Mouse (Mus musculus): Measurements from ENCODE around the gene Rnf135. TPM values are rescaled to one million over a fixed set of nuclear protein-coding genes. Genes with fewer than 3 reads are reported as not detected.

Gene Rnf135
- polyA plus RNA-seq, 1 experiment = 5.1 TPM

DNA sequence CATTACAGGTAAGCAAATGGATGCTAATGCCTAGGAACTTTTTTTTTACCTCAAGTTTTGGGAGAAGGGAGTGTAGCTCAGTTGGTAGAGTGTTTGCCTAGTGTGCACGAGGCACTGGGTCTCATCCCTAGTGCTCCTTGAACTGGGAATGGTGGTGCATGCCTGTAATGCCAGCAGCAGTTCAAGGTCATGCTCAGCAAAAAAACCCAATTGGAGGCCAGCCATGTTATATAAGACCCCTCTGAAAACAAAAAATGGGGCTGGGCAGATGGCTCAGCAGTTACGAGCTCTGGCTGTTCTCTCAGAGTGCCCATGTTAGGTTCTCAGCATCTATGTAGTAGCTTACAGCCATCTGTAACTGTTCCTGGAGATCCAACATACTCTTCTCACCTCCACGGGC is 64.9 kb downstream of the Rnf135 start:
- H3K4me2 ChIP-seq (ENCODE audit: low read depth) = no peak overlapping the region
- peaks cover 44% of the 10 kb centered on the region for H3K36me3 ChIP-seq (ENCODE audit: control insufficient read depth, insufficient read depth)
- H3K4me3 ChIP-seq = no peak overlapping the region
- H3ac ChIP-seq (ENCODE audit: control insufficient read depth, insufficient read length) = no peak overlapping the region
- no peaks in the 10 kb centered on the region for H3K27me3 ChIP-seq (ENCODE audit: control insufficient read depth, insufficient read depth, insufficient read length)
- H3K79me2 ChIP-seq (ENCODE audit: control insufficient read depth, insufficient read depth) = no peaks in the 10 kb centered on the region
- TF ChIP-seq MYOG (IDR thresholded peaks at IDR 0.05; ENCODE audit: control insufficient read depth in 1 of 3, insufficient read depth in 1 of 3, insufficient read length in 2 of 3, low read depth in 2 of 3) = no peak
- TF ChIP-seq USF1 (IDR thresholded peaks at IDR 0.05; ENCODE audit: low read depth) = no peak

Other genes starting within 250 kb of the Rnf135 start
- gene Utp6, start 221.5 kb upstream of the Rnf135 start, polyA plus RNA-seq (2012; fragmentation: generic; extraction: Trizol) = 17.5 TPM
- gene Suz12, start 190.7 kb upstream of the Rnf135 start, polyA plus RNA-seq (2012; fragmentation: generic; extraction: Trizol) = 8.3 TPM
- 12.6 TPM for gene Crlf3, start 102.9 kb upstream of the Rnf135 start, polyA plus RNA-seq (2012; fragmentation: generic; extraction: Trizol)
- 0.58 TPM for gene Atad5, start 94.5 kb upstream of the Rnf135 start, polyA plus RNA-seq (2012; fragmentation: generic; extraction: Trizol)
- gene Tefm, start 41.7 kb upstream of the Rnf135 start, polyA plus RNA-seq (2012; fragmentation: generic; extraction: Trizol) = 13.0 TPM
- gene Adap2, start 29.7 kb upstream of the Rnf135 start, polyA plus RNA-seq (2012; fragmentation: generic; extraction: Trizol) = 0.05 TPM
- 24.9 TPM for gene Rhot1, start 25.2 kb downstream of the Rnf135 start, polyA plus RNA-seq (2012; fragmentation: generic; extraction: Trizol)
- gene Rhbdl3, start 117.1 kb downstream of the Rnf135 start, polyA plus RNA-seq (2012; fragmentation: generic; extraction: Trizol) = 0.17 TPM
- gene 5730455P16Rik, start 194.2 kb downstream of the Rnf135 start, polyA plus RNA-seq (2012; fragmentation: generic; extraction: Trizol) = 7.0 TPM
- gene Zfp207, start 199.4 kb downstream of the Rnf135 start, polyA plus RNA-seq (2012; fragmentation: generic; extraction: Trizol) = 65.6 TPM
- 74.9 TPM for gene Psmd11, start 244.8 kb downstream of the Rnf135 start, polyA plus RNA-seq (2012; fragmentation: generic; extraction: Trizol)